Mouse (Mus musculus) limb, embryonic 15.5 days (tissue): ENCODE measurements around the gene Praf2. TPM values are rescaled to one million over a fixed set of nuclear protein-coding genes. Genes with fewer than 3 reads are reported as not detected.
"Not testable (repeated sequence)": the region's sequence is repeated elsewhere in the genome, so short reads cannot be mapped to it uniquely, and the experiment has no call there.

Source experiments
- ATAC-seq: fragments of 200-750 bp; cut with Nextera tagmentation; 2 replicates; pipeline ENCODE4 v1.8.0; 2017; ENCODE audit warnings: low read depth, moderate TSS enrichment; ENCODE audit not compliant: insufficient number of reproducible peaks, low FRiP score, low TSS enrichment
- H3K27ac ChIP-seq: fragments of 300-500 bp; sonication (generic); 2 replicates; pipeline ENCODE4 v1.5.1; 2015; ENCODE audit warnings: moderate library complexity, mild to moderate bottlenecking, inconsistent platforms
- H3K27me3 ChIP-seq: fragments of 300-500 bp; sonication (generic); 2 replicates; pipeline ENCODE4 v1.6.1; 2015; ENCODE audit warnings: inconsistent platforms
- H3K36me3 ChIP-seq: fragments of 300-500 bp; sonication (generic); 2 replicates; pipeline ENCODE4 v1.6.1; 2015; ENCODE audit warnings: inconsistent platforms
- H3K4me1 ChIP-seq: fragments of 300-500 bp; sonication (generic); 2 replicates; pipeline ENCODE4 v1.6.1; 2015; ENCODE audit warnings: inconsistent platforms
- H3K4me2 ChIP-seq: fragments of 300-500 bp; sonication (generic); 2 replicates; pipeline ENCODE4 v1.6.1; 2015; ENCODE audit warnings: mild to moderate bottlenecking, inconsistent platforms
- H3K4me3 ChIP-seq: fragments of 300-500 bp; sonication (generic); 2 replicates; pipeline ENCODE4 v1.5.1; 2015; ENCODE audit warnings: mild to moderate bottlenecking, inconsistent platforms
- H3K9ac ChIP-seq: fragments of 300-500 bp; sonication (generic); 2 replicates; pipeline ENCODE4 v1.6.1; 2015; ENCODE audit warnings: inconsistent platforms
- H3K9me3 ChIP-seq: fragments of 300-500 bp; sonication (generic); 2 replicates; pipeline ENCODE4 v1.6.1; 2016; ENCODE audit warnings: inconsistent platforms
- WGBS: fragments of 180-500 bp; shearing (Covaris S2); methylation state at CpG from one replicate; pipeline ENCODE4 v1.1.7; 2015; 5-methylcytosine and 5-hydroxymethylcytosine counted together
- polyA plus RNA-seq: library from polyadenylated mRNA; unstranded; fragments of >200 nt; fragmentation: Nextera tagmentation; extraction: Ambion mirVana; gene quantifications from 2 replicates; pipeline ENCODE4 v1.2.1, GENCODE M21; 2015

Praf2 gene
- polyA plus RNA-seq, 1 experiment from 2014 or later, result 80.8 TPM

GRCm38 (mm10) chrX:7714135-7714899, 13.9 kb upstream of the Praf2 start, which contains the start of gene Wdr45:
Gene Wdr45 (plus strand): TSS chrX:7714333.
- H3K4me2 ChIP-seq, result peak within 1 kb of the TSS; percentile 39
- H3K4me3 ChIP-seq, result peak within 1 kb of the TSS; percentile 35
- ATAC-seq, result peak; percentile 97
- H3K4me1 ChIP-seq, H3K9me3 ChIP-seq, H3K27me3 ChIP-seq, H3K36me3 ChIP-seq: not testable (repeated sequence)
- peak within 1 kb of the TSS; percentile 11; the same call in 1 of the 2 replicates for H3K27ac ChIP-seq
- 0 out of 2 replicates have a peak within 1 kb of the TSS, but pooled peaks have one; percentile 23 for H3K9ac ChIP-seq
- WGBS, result 27% methylated on average over 46 of the region's 60 CpGs

DNA sequence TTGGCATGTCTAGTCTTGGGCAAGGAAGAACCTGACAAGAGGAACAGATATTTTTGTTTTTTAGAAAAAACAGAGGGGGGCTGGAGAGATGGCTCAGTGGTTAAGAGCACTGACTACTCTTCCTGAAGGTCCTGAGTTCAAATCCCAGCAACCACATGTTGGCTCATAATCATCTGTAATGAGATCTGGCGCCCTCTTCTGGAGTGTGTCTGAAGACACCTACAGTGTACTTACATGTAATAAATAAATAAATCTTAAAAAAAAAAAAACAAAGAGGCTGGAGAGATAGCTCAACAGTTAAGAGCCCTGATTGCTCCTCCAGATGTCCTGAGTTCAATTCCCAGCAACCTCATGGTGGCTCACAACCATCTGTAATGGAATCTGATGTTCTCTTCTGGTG, 12.2 kb upstream of the Praf2 start:
- not testable (repeated sequence) for H3K4me2 ChIP-seq, H3K9me3 ChIP-seq, ATAC-seq, H3K9ac ChIP-seq, H3K27me3 ChIP-seq, H3K4me3 ChIP-seq, H3K27ac ChIP-seq, H3K36me3 ChIP-seq, H3K4me1 ChIP-seq
- 38% methylated on average over 1 of the region's 1 CpGs for WGBS

- peak within 1 kb of the TSS; percentile 93 for H3K27ac ChIP-seq
- ATAC-seq, result peak; percentile 78
- H3K36me3 ChIP-seq, result peaks cover 13% of the 10 kb centered on the region; the same call in 1 of the 2 replicates
- no peaks in the 10 kb centered on the region for H3K9me3 ChIP-seq
- no peaks in the 10 kb centered on the region for H3K27me3 ChIP-seq
- H3K9ac ChIP-seq, result peak within 1 kb of the TSS; percentile 35; the same call in 1 of the 2 replicates
- no peaks in the 10 kb centered on the region for H3K4me1 ChIP-seq
- H3K4me3 ChIP-seq, result peak within 1 kb of the TSS; percentile 57
- WGBS, result 25% methylated on average over 22 of the region's 22 CpGs
- H3K4me2 ChIP-seq, result peak within 1 kb of the TSS; percentile 59
These were observed 6.5 kb upstream of the Praf2 start, which contains the start of gene Gm45208 for GRCm38 (mm10) chrX:7721514-7722281. Gene Gm45208 (plus strand): TSS chrX:7722245.

GRCm38 (mm10) chrX:7722282-7722611, 6.0 kb upstream of the Praf2 start:
- ATAC-seq, result no peak
- WGBS, result 29% methylated on average over 11 of the region's 11 CpGs

DNA sequence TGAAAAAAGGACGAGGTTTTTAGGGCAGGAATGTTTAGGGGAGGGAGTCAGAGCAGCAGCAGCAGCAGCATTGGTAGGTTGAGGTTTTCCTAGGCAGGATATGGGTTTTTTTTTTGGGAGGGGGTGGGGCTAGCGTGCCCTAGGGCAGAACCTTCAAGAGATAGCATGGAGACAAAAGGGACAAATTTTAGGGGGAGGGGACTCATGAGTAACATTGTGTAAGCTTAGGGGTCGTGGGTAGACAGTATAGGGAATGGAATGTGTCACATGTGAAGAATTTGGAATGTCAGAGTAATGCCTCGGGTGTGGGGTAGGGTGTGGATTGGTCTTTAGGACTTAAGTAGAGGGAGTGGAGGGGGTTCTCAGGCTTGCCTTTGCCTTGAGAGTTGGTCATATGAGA, 5.5 kb upstream of the Praf2 start:
- Histone ChIP-seq H3K9me3 (no peaks in the 10 kb centered on the region), H3K27me3 (no peaks in the 10 kb centered on the region), H3K9ac (peak overlapping the region; percentile 35; the same call in 1 of the 2 replicates), H3K4me2 (peak overlapping the region; percentile 59), H3K36me3 (peaks cover 17% of the 10 kb centered on the region; the same call in 1 of the 2 replicates), H3K4me3 (peak overlapping the region; percentile 57), H3K27ac (no peak overlapping the region), H3K4me1 (no peaks in the 10 kb centered on the region)
- WGBS, result 19% methylated on average over 4 of the region's 4 CpGs
- ATAC-seq, result no peak

More at GRCm38 (mm10) chrX:7722282-7722611, 6.0 kb upstream of the Praf2 start:
- peak overlapping the region; percentile 59 for H3K4me2 ChIP-seq
- peaks cover 17% of the 10 kb centered on the region; the same call in 1 of the 2 replicates for H3K36me3 ChIP-seq
- H3K4me1 ChIP-seq, result no peaks in the 10 kb centered on the region
- no peaks in the 10 kb centered on the region for H3K9me3 ChIP-seq
- no peaks in the 10 kb centered on the region for H3K27me3 ChIP-seq
- H3K9ac ChIP-seq, result peak overlapping the region; percentile 35; the same call in 1 of the 2 replicates
- H3K27ac ChIP-seq, result no peak overlapping the region
- peak overlapping the region; percentile 57 for H3K4me3 ChIP-seq

- Histone ChIP-seq H3K4me3 (no peak overlapping the region), H3K9me3 (no peaks in the 10 kb centered on the region), H3K4me2 (no peak overlapping the region), H3K27ac (no peak overlapping the region), H3K9ac (no peak overlapping the region), H3K27me3 (no peaks in the 10 kb centered on the region), H3K36me3 (peaks cover 17% of the 10 kb centered on the region; the same call in 1 of the 2 replicates), H3K4me1 (0 out of 2 replicates have a peak, but pooled peaks cover 2% of the 10 kb centered on the region)
- no peak for ATAC-seq
- WGBS, result 81% methylated on average over 7 of the region's 7 CpGs
These were observed 4.1 kb upstream of the Praf2 start for GRCm38 (mm10) chrX:7724135-7724534.

DNA sequence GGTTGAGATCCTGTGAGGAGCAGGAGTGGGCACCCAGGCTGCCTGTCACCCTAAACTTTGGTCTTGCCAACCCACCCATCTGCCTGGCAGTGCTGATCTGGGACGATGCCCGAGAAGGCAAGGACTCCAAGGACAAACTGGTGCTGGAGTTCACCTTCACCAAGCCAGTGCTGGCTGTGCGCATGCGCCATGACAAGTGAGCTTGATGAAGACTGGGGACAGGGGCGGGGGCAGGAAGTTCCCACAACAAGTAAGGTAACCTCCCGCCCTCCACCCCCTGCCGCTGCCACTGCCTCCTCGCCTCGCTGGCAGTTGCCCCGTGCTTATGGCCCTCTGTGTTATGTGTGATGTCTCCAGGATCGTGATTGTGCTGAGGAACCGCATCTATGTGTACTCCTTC, 2.4 kb upstream of the Praf2 start:
- Histone ChIP-seq H3K9ac (no peak overlapping the region), H3K36me3 (peaks cover 17% of the 10 kb centered on the region; the same call in 1 of the 2 replicates), H3K4me2 (no peak overlapping the region), H3K9me3 (no peaks in the 10 kb centered on the region), H3K4me1 (peaks cover 4% of the 10 kb centered on the region; the same call in 1 of the 2 replicates), H3K27ac (no peak overlapping the region), H3K4me3 (no peak overlapping the region), H3K27me3 (no peaks in the 10 kb centered on the region)
- 89% methylated on average over 12 of the region's 12 CpGs for WGBS
- no peak for ATAC-seq

DNA sequence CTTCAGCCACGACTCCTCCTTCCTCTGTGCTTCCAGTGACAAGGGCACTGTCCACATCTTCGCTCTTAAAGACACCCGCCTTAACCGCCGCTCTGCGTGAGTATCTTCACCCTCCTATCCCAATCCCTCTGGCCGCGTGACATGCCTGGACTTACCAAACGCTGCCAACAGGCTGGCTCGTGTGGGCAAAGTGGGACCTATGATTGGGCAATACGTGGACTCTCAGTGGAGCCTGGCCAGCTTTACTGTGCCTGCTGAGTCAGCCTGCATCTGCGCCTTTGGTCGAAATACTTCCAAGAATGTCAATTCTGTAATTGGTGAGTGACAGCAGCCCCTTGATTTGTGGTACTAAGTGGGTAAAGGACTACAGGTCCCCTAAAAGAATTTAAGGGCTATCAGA, 1.1 kb upstream of the Praf2 start:
- no peak overlapping the region for H3K9ac ChIP-seq
- H3K4me1 ChIP-seq, result peaks cover 4% of the 10 kb centered on the region; the same call in 1 of the 2 replicates
- no peak overlapping the region for H3K27ac ChIP-seq
- H3K4me2 ChIP-seq, result no peak overlapping the region
- WGBS, result 90% methylated on average over 13 of the region's 13 CpGs
- ATAC-seq, result no peak
- H3K27me3 ChIP-seq, result no peaks in the 10 kb centered on the region
- no peak overlapping the region for H3K4me3 ChIP-seq
- no peaks in the 10 kb centered on the region for H3K9me3 ChIP-seq
- peaks cover 17% of the 10 kb centered on the region; the same call in 1 of the 2 replicates for H3K36me3 ChIP-seq

DNA sequence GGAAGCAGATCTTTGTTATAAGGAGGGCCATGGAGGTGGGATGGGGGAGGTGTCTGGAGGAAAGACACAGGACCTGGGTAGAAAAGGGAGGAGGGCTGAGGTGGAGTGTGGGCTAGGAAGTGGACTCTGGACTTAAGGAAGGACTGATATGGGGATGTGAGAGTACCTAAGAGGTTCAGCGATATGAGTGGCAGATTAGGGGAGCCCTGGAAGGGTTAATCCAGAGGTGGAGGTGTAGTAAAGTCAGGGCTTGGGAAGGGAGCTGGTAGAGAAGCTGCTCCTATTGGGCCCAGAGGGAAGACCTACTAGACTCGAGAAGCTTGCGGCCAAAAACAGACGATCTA, 655 bp downstream of the Praf2 start:
- H3K4me3 ChIP-seq, result peak overlapping the region; percentile 53
- H3K4me1 ChIP-seq, result peaks cover 4% of the 10 kb centered on the region; the same call in 1 of the 2 replicates
- 31% methylated on average over 4 of the region's 4 CpGs for WGBS
- 0 out of 2 replicates have a peak, but pooled peaks have one; percentile 6 for ATAC-seq
- 0 out of 2 replicates have a peak overlapping the region, but pooled peaks have one; percentile 42 for H3K9ac ChIP-seq
- H3K9me3 ChIP-seq, result no peaks in the 10 kb centered on the region
- no peaks in the 10 kb centered on the region for H3K27me3 ChIP-seq
- H3K36me3 ChIP-seq, result peaks cover 19% of the 10 kb centered on the region; the same call in 1 of the 2 replicates
- H3K4me2 ChIP-seq, result peak overlapping the region; percentile 47
- no peak overlapping the region for H3K27ac ChIP-seq

DNA sequence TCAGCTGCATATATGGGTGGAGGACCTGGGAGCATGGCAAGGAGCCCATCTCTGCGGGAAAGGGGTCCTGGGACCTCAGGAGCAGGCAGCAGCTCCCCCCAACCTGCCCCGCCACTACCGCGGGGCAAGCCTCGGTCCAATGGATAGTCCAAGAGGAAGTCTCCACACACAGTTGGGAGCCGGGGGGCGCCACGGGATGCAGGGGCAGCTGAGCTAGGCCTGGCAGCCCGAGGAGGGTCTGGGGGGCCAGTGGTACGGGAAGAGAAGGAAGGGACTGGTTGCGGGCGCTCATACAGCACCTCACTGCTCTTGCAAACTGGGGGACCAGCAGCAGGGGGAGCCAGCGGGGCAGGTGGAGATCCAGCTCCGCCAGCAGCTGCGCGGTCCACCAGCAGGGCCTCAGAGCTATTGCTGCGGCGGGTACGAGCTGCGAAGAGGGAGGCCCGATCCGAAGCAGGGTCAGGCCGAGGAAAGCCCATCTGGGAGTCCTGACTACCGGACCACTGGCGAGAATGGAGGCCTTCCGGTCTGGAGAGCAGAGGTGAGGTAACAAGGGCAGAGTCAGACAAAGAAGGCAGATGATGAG, 5.4 kb downstream of the Praf2 start:
- H3K27ac ChIP-seq, result no peak overlapping the region
- H3K9ac ChIP-seq, result no peak overlapping the region
- H3K4me1 ChIP-seq, result peaks cover 4% of the 10 kb centered on the region; the same call in 1 of the 2 replicates
- H3K9me3 ChIP-seq, result no peaks in the 10 kb centered on the region
- no peak overlapping the region for H3K4me2 ChIP-seq
- no peak for ATAC-seq
- peaks cover 12% of the 10 kb centered on the region; the same call in 1 of the 2 replicates for H3K36me3 ChIP-seq
- no peaks in the 10 kb centered on the region for H3K27me3 ChIP-seq
- no peak overlapping the region for H3K4me3 ChIP-seq
- 35% methylated on average over 26 of the region's 26 CpGs for WGBS

DNA sequence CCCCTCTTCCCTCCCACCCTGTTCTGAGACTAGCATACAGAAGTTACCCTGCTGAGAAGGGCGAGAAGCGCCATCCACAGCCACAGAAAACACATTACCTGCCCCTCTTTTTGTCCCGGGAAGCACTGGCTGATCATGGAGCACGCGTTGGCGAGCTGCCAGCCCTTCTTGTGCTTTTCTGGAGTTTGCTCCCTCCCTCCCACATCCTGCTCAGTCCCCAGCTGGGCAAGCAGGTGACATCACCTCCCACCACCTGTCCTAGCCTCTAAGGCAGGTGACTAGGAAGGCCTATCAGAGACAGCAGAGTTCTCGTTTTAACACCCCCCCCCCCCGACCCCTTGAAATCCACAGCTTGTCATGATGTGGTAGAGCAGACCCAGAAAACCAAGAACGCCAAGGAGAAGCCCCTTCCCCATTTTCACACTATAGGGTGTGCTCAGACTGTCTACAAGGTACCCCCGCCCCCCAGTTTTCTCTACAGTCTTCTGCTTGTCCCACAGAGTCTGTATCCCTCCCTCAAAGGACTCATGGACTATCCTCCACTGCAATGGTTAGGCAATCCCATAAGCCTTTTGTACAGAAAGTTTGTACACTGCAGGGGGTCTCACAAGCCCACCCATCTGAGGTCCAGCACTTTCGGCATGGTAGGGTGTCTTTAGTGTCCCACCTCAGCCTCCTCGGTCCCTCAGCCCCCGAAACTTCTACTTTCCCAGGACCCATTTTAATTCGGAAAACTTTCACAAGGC, 11.3 kb downstream of the Praf2 start:
- peaks cover 11% of the 10 kb centered on the region; the same call in 1 of the 2 replicates for H3K36me3 ChIP-seq
- ATAC-seq, result no peak
- no peak overlapping the region for H3K4me2 ChIP-seq
- 60% methylated on average over 14 of the region's 14 CpGs for WGBS
- H3K4me3 ChIP-seq, result no peak overlapping the region
- H3K9ac ChIP-seq, result no peak overlapping the region
- no peak overlapping the region for H3K27ac ChIP-seq
- no peaks in the 10 kb centered on the region for H3K27me3 ChIP-seq
- H3K9me3 ChIP-seq, result no peaks in the 10 kb centered on the region
- no peaks in the 10 kb centered on the region for H3K4me1 ChIP-seq
